Mouse (Mus musculus) kidney, postnatal 10 days (tissue): ENCODE measurements around the gene Sigirr.
A peak's percentile ranks its signal among the peaks of the same experiment; 100 is the strongest.

Source experiments
- DNase-seq: peaks from one replicate; pipeline ENCODE4 v3.0.0; 2021; ENCODE audit warnings: mixed read lengths

Sigirr gene

GRCm38 (mm10) chr7:141059929-141060328, 40.4 kb downstream of the Sigirr start:
- DNase-seq: no peak

- DNase-seq: no peak
These were observed 41.6 kb downstream of the Sigirr start for GRCm38 (mm10) chr7:141058601-141059341.

DNA sequence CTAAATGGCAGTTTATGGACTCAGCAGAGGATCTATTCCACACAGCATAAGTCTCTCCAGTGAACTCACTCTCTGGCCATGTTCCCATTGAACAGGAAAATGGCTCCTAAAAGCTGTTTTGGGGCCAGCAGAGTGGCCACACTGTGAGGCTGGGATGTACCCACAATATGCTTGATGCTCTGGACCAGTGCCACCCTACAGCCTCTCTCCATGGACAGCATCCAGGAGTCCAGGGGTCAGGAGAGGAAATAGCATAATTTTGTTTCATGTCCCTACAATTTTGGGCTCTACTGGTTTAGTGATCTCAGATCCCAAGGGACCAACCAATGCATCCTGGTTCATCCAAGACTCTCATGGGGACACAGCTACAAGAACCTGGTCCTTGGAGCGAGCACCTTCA, 42.8 kb downstream of the Sigirr start:
- DNase-seq: no peak

GRCm38 (mm10) chr7:141056976-141057375, 43.4 kb downstream of the Sigirr start:
- no peak for DNase-seq

GRCm38 (mm10) chr7:141055785-141056184, 44.6 kb downstream of the Sigirr start:
- no peak for DNase-seq

GRCm38 (mm10) chr7:141052421-141052820, 48.0 kb downstream of the Sigirr start:
- DNase-seq: no peak

DNA sequence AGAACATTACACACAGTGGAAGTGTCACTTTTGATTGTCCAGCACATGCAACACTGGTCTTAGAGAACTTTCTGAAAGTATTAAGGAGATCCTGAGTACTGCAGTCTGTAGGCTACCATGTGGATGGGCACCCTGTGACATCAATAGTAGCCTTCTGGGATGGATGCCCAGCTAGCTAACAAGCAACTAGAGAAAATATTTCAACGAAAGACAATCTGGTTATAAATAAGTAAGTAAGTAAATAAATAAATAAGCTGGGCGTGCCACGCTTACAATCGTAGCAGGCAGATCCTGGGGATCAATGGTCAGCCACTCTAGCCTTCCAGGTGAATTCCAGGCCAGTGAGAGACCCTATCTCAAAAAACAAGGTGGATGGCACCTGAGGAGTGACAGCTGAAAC, 48.4 kb downstream of the Sigirr start:
- no peak for DNase-seq

DNA sequence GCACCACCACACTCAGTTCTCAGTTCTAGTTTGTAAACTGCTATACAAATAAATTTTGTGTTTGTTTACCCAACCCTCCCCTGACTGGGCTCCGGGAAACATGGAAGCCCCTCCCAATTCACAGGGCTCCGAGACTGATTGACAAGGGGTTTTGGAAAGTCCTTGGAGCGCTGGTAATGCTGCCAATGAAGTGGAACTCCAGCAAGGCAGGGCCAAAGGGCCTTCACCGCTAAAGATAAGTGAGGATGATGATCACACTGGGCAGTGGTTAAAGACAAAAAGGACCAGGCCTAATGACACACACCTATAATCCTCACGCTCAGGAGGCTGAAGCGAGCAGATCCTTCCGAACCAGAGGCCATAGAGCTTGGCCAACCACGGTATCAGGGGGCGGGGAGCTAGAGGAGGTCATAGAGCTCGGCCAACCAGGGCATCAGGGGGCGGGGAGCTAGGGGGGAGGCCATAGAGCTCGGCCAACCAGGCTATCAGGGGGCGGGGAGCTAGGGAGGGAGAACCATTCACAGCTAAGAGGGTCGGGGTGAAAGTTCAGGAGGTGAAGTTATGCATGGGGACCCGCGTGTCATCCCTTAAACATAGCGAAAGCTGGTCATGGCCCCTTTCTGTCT, 49.2 kb downstream of the Sigirr start:
- no peak for DNase-seq

DNA sequence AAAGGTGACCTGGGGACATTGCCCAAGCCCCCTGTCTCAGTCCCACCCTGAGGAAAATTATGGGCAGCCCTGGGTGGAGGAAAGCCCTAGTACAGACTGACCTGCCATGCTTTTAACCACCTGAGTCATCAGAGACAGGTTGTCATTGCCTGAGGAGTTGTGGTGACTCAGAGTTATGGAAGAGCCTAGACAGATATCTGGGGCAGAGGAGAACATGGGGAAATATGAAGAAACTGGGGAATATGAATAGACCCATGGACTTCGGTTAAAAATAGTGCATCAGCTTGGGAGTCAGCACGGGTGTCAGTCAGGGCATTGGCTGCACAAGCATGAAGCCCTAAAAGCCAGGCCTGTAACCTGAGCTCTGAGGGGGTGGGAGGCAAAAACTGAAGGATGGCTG, 51.0 kb downstream of the Sigirr start:
- no peak for DNase-seq

- DNase-seq: peak; percentile 96
These were observed 51.9 kb downstream of the Sigirr start for GRCm38 (mm10) chr7:141048226-141049218.

- peak; percentile 85 for DNase-seq
These were observed 52.7 kb downstream of the Sigirr start for GRCm38 (mm10) chr7:141047581-141048225.

- peak; percentile 67 for DNase-seq
These were observed 53.3 kb downstream of the Sigirr start for GRCm38 (mm10) chr7:141046931-141047580.

DNA sequence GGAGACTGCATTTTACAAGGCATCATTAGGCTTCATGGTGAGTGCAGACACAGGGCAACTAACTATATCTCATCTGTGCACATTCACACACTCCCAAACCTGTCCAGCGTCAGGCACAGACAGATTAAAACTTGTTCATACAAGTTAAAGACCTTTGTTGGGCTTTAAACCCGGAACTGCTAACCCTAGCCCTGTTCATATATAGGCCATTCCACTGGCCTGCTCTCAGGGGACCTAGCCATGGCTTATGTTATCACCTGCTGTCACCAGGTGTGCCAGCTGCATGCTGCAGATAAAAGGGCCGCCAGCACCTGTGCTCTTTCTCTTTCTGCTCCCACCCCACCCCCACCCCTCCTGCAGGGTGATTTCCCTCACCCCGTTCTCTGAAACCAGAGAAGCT, 57.8 kb downstream of the Sigirr start:
- no peak for DNase-seq

DNA sequence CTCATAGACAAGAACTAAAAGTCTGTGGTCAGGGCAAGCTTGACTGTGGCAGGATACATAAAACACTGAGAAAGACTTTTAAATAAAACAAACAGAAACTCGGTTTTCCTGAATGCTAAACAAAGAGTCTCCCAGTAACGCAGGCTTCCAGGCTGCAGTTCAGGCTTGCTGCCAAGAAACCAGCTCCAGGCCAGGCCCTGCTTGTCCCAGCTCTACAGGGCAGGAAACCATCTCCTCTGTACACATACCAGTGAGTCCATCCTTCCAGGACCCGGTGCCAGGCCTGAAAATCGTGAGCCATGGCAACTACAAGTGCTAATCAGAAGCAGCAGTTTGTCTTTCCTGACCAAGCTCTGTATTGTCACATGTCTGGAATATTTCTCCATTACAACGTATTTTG, 58.7 kb downstream of the Sigirr start:
- peak; percentile 91 for DNase-seq
